Mouse (Mus musculus): ENCODE results near the gene Col16a1. TPM values are rescaled to one million over a fixed set of nuclear protein-coding genes. Genes with fewer than 3 reads are reported as not detected.

Col16a1 gene
- polyA plus RNA-seq, 1 experiment from 2014 or later = 4.3 TPM

- no peak for ATAC-seq (ENCODE audit: low FRiP score, low TSS enrichment)
- H3K27ac ChIP-seq (replicated peaks; ENCODE audit: low read depth, low read length) = no peak overlapping the region
These were observed 4.6 kb downstream of the Col16a1 start for GRCm38 (mm10) chr4:130052283-130052682.

GRCm38 (mm10) chr4:130053111-130053510 is 5.5 kb downstream of the Col16a1 start:
- Histone ChIP-seq H3K9ac (replicated peaks; ENCODE audit: low read length) (no peak overlapping the region), H3K4me3 (replicated peaks; ENCODE audit: low read depth, low read length) (no peak overlapping the region), H3K4me2 (ENCODE audit: low read length) (no peak overlapping the region), H3K9me3 (ENCODE audit: control insufficient read depth, low read length) (no peaks in the 10 kb centered on the region), H3K4me1 (ENCODE audit: control insufficient read depth, insufficient read depth, low read length) (peaks cover 8% of the 10 kb centered on the region; the same call in 1 of the 2 replicates), H3K27me3 (ENCODE audit: control insufficient read depth, insufficient read depth, low read length) (no peaks in the 10 kb centered on the region), H3K36me3 (ENCODE audit: control insufficient read depth, insufficient read depth, low read length) (no peaks in the 10 kb centered on the region), H3K27ac (replicated peaks; ENCODE audit: low read depth, low read length) (no peak overlapping the region)
- DNase-seq (no peak), ATAC-seq (ENCODE audit: low FRiP score, low TSS enrichment) (no peak)
- 84% methylated on average over 9 of the region's 9 CpGs for WGBS

More at GRCm38 (mm10) chr4:130052283-130052682, 4.6 kb downstream of the Col16a1 start:
- H3K27me3 ChIP-seq (ENCODE audit: control insufficient read depth, insufficient read depth, low read length) = no peaks in the 10 kb centered on the region
- H3K4me1 ChIP-seq (ENCODE audit: control insufficient read depth, insufficient read depth, low read length) = peaks cover 16% of the 10 kb centered on the region
- H3K9ac ChIP-seq (replicated peaks; ENCODE audit: low read length) = no peak overlapping the region
- H3K4me3 ChIP-seq (replicated peaks; ENCODE audit: low read depth, low read length) = no peak overlapping the region
- H3K9me3 ChIP-seq (ENCODE audit: control insufficient read depth, low read length) = no peaks in the 10 kb centered on the region
- no peak overlapping the region for H3K4me2 ChIP-seq (ENCODE audit: low read length)
- DNase-seq = no peak
- H3K36me3 ChIP-seq (ENCODE audit: control insufficient read depth, insufficient read depth, low read length) = no peaks in the 10 kb centered on the region
- WGBS = 90% methylated on average over 3 of the region's 3 CpGs

- Histone ChIP-seq H3K9me3 (ENCODE audit: control insufficient read depth, low read length) (no peaks in the 10 kb centered on the region), H3K27me3 (ENCODE audit: control insufficient read depth, insufficient read depth, low read length) (no peaks in the 10 kb centered on the region), H3K27ac (replicated peaks; ENCODE audit: low read depth, low read length) (peak overlapping the region; percentile 21; the same call in 1 of the 2 replicates), H3K9ac (replicated peaks; ENCODE audit: low read length) (no peak overlapping the region), H3K36me3 (ENCODE audit: control insufficient read depth, insufficient read depth, low read length) (no peaks in the 10 kb centered on the region), H3K4me3 (replicated peaks; ENCODE audit: low read depth, low read length) (no peak overlapping the region), H3K4me2 (ENCODE audit: low read length) (no peak overlapping the region), H3K4me1 (ENCODE audit: control insufficient read depth, insufficient read depth, low read length) (peaks cover 8% of the 10 kb centered on the region; the same call in 1 of the 2 replicates)
- no peak for DNase-seq
- ATAC-seq (ENCODE audit: low FRiP score, low TSS enrichment) = no peak
- WGBS = 33% methylated on average over 1 of the region's 1 CpGs
These were observed 7.1 kb downstream of the Col16a1 start for GRCm38 (mm10) chr4:130054727-130055126.

GRCm38 (mm10) chr4:130055160-130056010 is 7.7 kb downstream of the Col16a1 start:
- no peaks in the 10 kb centered on the region for H3K36me3 ChIP-seq (ENCODE audit: control insufficient read depth, insufficient read depth, low read length)
- 84% methylated on average over 14 of the region's 14 CpGs for WGBS
- H3K27ac ChIP-seq (replicated peaks; ENCODE audit: low read depth, low read length) = peak overlapping the region; percentile 21; the same call in 1 of the 2 replicates
- peaks cover 8% of the 10 kb centered on the region; the same call in 1 of the 2 replicates for H3K4me1 ChIP-seq (ENCODE audit: control insufficient read depth, insufficient read depth, low read length)
- H3K4me3 ChIP-seq (replicated peaks; ENCODE audit: low read depth, low read length) = no peak overlapping the region
- no peak overlapping the region for H3K4me2 ChIP-seq (ENCODE audit: low read length)
- H3K27me3 ChIP-seq (ENCODE audit: control insufficient read depth, insufficient read depth, low read length) = no peaks in the 10 kb centered on the region
- no peak overlapping the region for H3K9ac ChIP-seq (replicated peaks; ENCODE audit: low read length)
- ATAC-seq (ENCODE audit: low FRiP score, low TSS enrichment) = no peak
- H3K9me3 ChIP-seq (ENCODE audit: control insufficient read depth, low read length) = no peaks in the 10 kb centered on the region
- DNase-seq = no peak

GRCm38 (mm10) chr4:130056011-130056322 is 8.3 kb downstream of the Col16a1 start:
- H3K4me1 ChIP-seq (ENCODE audit: control insufficient read depth, insufficient read depth, low read length) = peaks cover 8% of the 10 kb centered on the region; the same call in 1 of the 2 replicates
- 49% methylated on average over 3 of the region's 3 CpGs for WGBS
- DNase-seq = no peak
- H3K9ac ChIP-seq (replicated peaks; ENCODE audit: low read length) = no peak overlapping the region
- H3K27me3 ChIP-seq (ENCODE audit: control insufficient read depth, insufficient read depth, low read length) = no peaks in the 10 kb centered on the region
- no peak overlapping the region for H3K4me2 ChIP-seq (ENCODE audit: low read length)
- no peak overlapping the region for H3K4me3 ChIP-seq (replicated peaks; ENCODE audit: low read depth, low read length)
- no peaks in the 10 kb centered on the region for H3K9me3 ChIP-seq (ENCODE audit: control insufficient read depth, low read length)
- no peak overlapping the region for H3K27ac ChIP-seq (replicated peaks; ENCODE audit: low read depth, low read length)
- no peaks in the 10 kb centered on the region for H3K36me3 ChIP-seq (ENCODE audit: control insufficient read depth, insufficient read depth, low read length)
- ATAC-seq (ENCODE audit: low FRiP score, low TSS enrichment) = no peak

- Histone ChIP-seq H3K9ac (replicated peaks; ENCODE audit: low read length) (no peak overlapping the region), H3K4me3 (replicated peaks; ENCODE audit: low read depth, low read length) (no peak overlapping the region), H3K27ac (replicated peaks; ENCODE audit: low read depth, low read length) (no peak overlapping the region), H3K27me3 (ENCODE audit: control insufficient read depth, insufficient read depth, low read length) (no peaks in the 10 kb centered on the region), H3K9me3 (ENCODE audit: control insufficient read depth, low read length) (no peaks in the 10 kb centered on the region), H3K4me2 (ENCODE audit: low read length) (no peak overlapping the region), H3K4me1 (ENCODE audit: control insufficient read depth, insufficient read depth, low read length) (peaks cover 8% of the 10 kb centered on the region; the same call in 1 of the 2 replicates), H3K36me3 (ENCODE audit: control insufficient read depth, insufficient read depth, low read length) (no peaks in the 10 kb centered on the region)
- no peak for DNase-seq
- 34% methylated on average over 3 of the region's 3 CpGs for WGBS
- ATAC-seq (ENCODE audit: low FRiP score, low TSS enrichment) = no peak
These were observed 8.8 kb downstream of the Col16a1 start for GRCm38 (mm10) chr4:130056471-130056870.

GRCm38 (mm10) chr4:130060937-130061336 is 13.3 kb downstream of the Col16a1 start:
- Histone ChIP-seq H3K27ac (replicated peaks; ENCODE audit: low read depth, low read length) (no peak overlapping the region), H3K9me3 (ENCODE audit: control insufficient read depth, low read length) (no peaks in the 10 kb centered on the region), H3K4me2 (ENCODE audit: low read length) (no peak overlapping the region), H3K4me3 (replicated peaks; ENCODE audit: low read depth, low read length) (no peak overlapping the region), H3K36me3 (ENCODE audit: control insufficient read depth, insufficient read depth, low read length) (no peaks in the 10 kb centered on the region), H3K4me1 (ENCODE audit: control insufficient read depth, insufficient read depth, low read length) (peaks cover 7% of the 10 kb centered on the region; the same call in 1 of the 2 replicates), H3K9ac (replicated peaks; ENCODE audit: low read length) (no peak overlapping the region), H3K27me3 (ENCODE audit: control insufficient read depth, insufficient read depth, low read length) (no peaks in the 10 kb centered on the region)
- ATAC-seq (ENCODE audit: low FRiP score, low TSS enrichment) (no peak), DNase-seq (no peak)

- WGBS = 71% methylated on average over 7 of the region's 7 CpGs
- ATAC-seq (ENCODE audit: low FRiP score, low TSS enrichment) = no peak
These were observed 15.6 kb downstream of the Col16a1 start for GRCm38 (mm10) chr4:130063191-130063590.

GRCm38 (mm10) chr4:130066816-130067215 is 19.2 kb downstream of the Col16a1 start:
- no peaks in the 10 kb centered on the region for H3K27me3 ChIP-seq (ENCODE audit: control insufficient read depth, insufficient read depth, low read length)
- H3K9ac ChIP-seq (replicated peaks; ENCODE audit: low read length) = no peak overlapping the region
- no peak overlapping the region for H3K4me2 ChIP-seq (ENCODE audit: low read length)
- H3K27ac ChIP-seq (replicated peaks; ENCODE audit: low read depth, low read length) = no peak overlapping the region
- ATAC-seq (ENCODE audit: low FRiP score, low TSS enrichment) = no peak
- H3K9me3 ChIP-seq (ENCODE audit: control insufficient read depth, low read length) = no peaks in the 10 kb centered on the region
- H3K4me3 ChIP-seq (replicated peaks; ENCODE audit: low read depth, low read length) = no peak overlapping the region
- 9% methylated on average over 8 of the region's 8 CpGs for WGBS
- DNase-seq = no peak
- H3K4me1 ChIP-seq (ENCODE audit: control insufficient read depth, insufficient read depth, low read length) = no peaks in the 10 kb centered on the region
- H3K36me3 ChIP-seq (ENCODE audit: control insufficient read depth, insufficient read depth, low read length) = no peaks in the 10 kb centered on the region

More at GRCm38 (mm10) chr4:130063191-130063590, 15.6 kb downstream of the Col16a1 start:
- H3K4me2 ChIP-seq (ENCODE audit: low read length) = no peak overlapping the region
- H3K36me3 ChIP-seq (ENCODE audit: control insufficient read depth, insufficient read depth, low read length) = no peaks in the 10 kb centered on the region
- H3K4me3 ChIP-seq (replicated peaks; ENCODE audit: low read depth, low read length) = no peak overlapping the region
- H3K27ac ChIP-seq (replicated peaks; ENCODE audit: low read depth, low read length) = no peak overlapping the region
- no peak overlapping the region for H3K9ac ChIP-seq (replicated peaks; ENCODE audit: low read length)
- H3K27me3 ChIP-seq (ENCODE audit: control insufficient read depth, insufficient read depth, low read length) = no peaks in the 10 kb centered on the region
- H3K9me3 ChIP-seq (ENCODE audit: control insufficient read depth, low read length) = no peaks in the 10 kb centered on the region
- DNase-seq = no peak
- H3K4me1 ChIP-seq (ENCODE audit: control insufficient read depth, insufficient read depth, low read length) = no peaks in the 10 kb centered on the region
